ENCODE assay signal across 10 mouse cellular contexts in genomic region chr2:26544265-26544664, GRCm38 (mm10). TPM values are rescaled to one million over a fixed set of nuclear protein-coding genes. Genes with fewer than 3 reads are reported as not detected.
DNase-seq lines count a peak whose midpoint lies in the region; ATAC-seq and TF ChIP-seq lines count a peak whose summit lies in the region.
"Had no signal": no experiment of that assay in that cellular context is flagged by ENCODE, and none has a peak within 500 bp of the region (broad histone marks: within the 10 kb centered on the region; RNA-seq: fewer than 3 reads in every experiment).

No protein-coding gene starts in this region.

- H3K9ac ChIP-seq in lung, postnatal 0 days (replicated peaks; ENCODE audit: low read depth), result no peak overlapping the region

- H3K27me3 ChIP-seq in lung, postnatal 0 days (replicated peaks; ENCODE audit: insufficient read depth, low read length), result no peaks in the 10 kb centered on the region

- DNase-seq in lung, adult 18-20 months, result peak; percentile 48 to 53
- DNase-seq in lung, postnatal 25 days (ENCODE audit: low spot score), result no peak
- DNase-seq in adrenal gland, postnatal 36 days, result peak; percentile 65 to 73
- DNase-seq in kidney, adult 18-20 months, result peak; percentile 57
- DNase-seq in lung, postnatal 0 days (ENCODE audit: low spot score), result peak; percentile 52
- DNase-seq in left cerebral cortex, postnatal 25 days (ENCODE audit: low spot score in 2 of 2), result no peak
- no peak for DNase-seq in urinary bladder, adult 2 months (ENCODE audit: low spot score)

- H3K4me2 ChIP-seq in lung, postnatal 0 days (replicated peaks; ENCODE audit: low read depth, low read length), result no peak overlapping the region

- no peaks in the 10 kb centered on the region for H3K9me3 ChIP-seq in lung, postnatal 0 days (ENCODE audit: low read length)

- peak; percentile 14; the same call in 1 of the 2 replicates for TF ChIP-seq CTCF in lung, postnatal 0 days (IDR thresholded peaks at IDR 0.05)

- peaks cover 2% of the 10 kb centered on the region for H3K4me1 ChIP-seq in lung, postnatal 0 days (ENCODE audit: insufficient read depth, low read depth, low read length)

- ATAC-seq in lung, postnatal 0 days, result peak; percentile 59

- no peaks in the 10 kb centered on the region for H3K36me3 ChIP-seq in lung, postnatal 0 days (ENCODE audit: insufficient read depth, low read length)

- 29% methylated on average over 3 of the region's 3 CpGs for WGBS in lung, postnatal 0 days

- no peak overlapping the region for H3K4me3 ChIP-seq in lung, postnatal 0 days (ENCODE audit: low read depth, low read length)
- H3K4me3 ChIP-seq: layer of hippocampus, adult 2 months had no signal

- intact Hi-C loops in left cerebral cortex, postnatal 25 days (cut with DNase I), result no loop called here

- peak overlapping the region; percentile 51; the same call in 1 of the 2 replicates for H3K27ac ChIP-seq in lung, postnatal 0 days (ENCODE audit: low read length)
- H3K27ac ChIP-seq: layer of hippocampus, adult 2 months; macrophage had no signal

- no peak for TF ChIP-seq EP300 in lung, postnatal 0 days (IDR thresholded peaks at IDR 0.05)

RNA-seq across cellular contexts. Expression of gene Notch1, which starts 27.8 kb away (rescaled TPM):
- 10 to 100 TPM; 17.5 to 25.5 TPM for total RNA-seq in adrenal gland, postnatal 36 days (2021)
- polyA plus RNA-seq in lung, postnatal 0 days (2015; fragmentation: Nextera tagmentation; extraction: Ambion mirVana), result 11.8 and 14.7 TPM in 2 replicates
- total RNA-seq in left cerebral cortex, postnatal 25 days (2021), result 10 to 100 TPM; 17.4 to 28.9 TPM
- 21.4 and 33.4 TPM in 2 replicates for polyA plus RNA-seq in urinary bladder, adult 2 months (2012; rRNA removed)

RNA-seq across cellular contexts. Expression of gene Egfl7, which starts 35.5 kb away (rescaled TPM):
- 100 to 1,000 TPM in 1 of 2 experiments, 10 to 100 TPM in 1; 86.2 to 127 TPM for total RNA-seq in adrenal gland, postnatal 36 days (2021)
- 412 and 467 TPM in 2 replicates for polyA plus RNA-seq in lung, postnatal 0 days (2015; fragmentation: Nextera tagmentation; extraction: Ambion mirVana)
- 10 to 100 TPM; 68.0 to 81.4 TPM for total RNA-seq in left cerebral cortex, postnatal 25 days (2021)
- polyA plus RNA-seq in urinary bladder, adult 2 months (2012; rRNA removed), result 155 and 208 TPM in 2 replicates

RNA-seq across cellular contexts. Expression of gene Gm20532, which starts 42.2 kb away (rescaled TPM):
- not detected for total RNA-seq in adrenal gland, postnatal 36 days (2021)
- polyA plus RNA-seq in lung, postnatal 0 days (2015; fragmentation: Nextera tagmentation; extraction: Ambion mirVana), result not detected in 2 replicates
- not detected for total RNA-seq in left cerebral cortex, postnatal 25 days (2021)
- polyA plus RNA-seq in urinary bladder, adult 2 months (2012; rRNA removed), result not detected in 2 replicates
- total RNA-seq: layer of hippocampus, adult 2 months had no signal
- polyA plus RNA-seq: neural tube, embryonic 14.5 days had no signal

RNA-seq across cellular contexts. Expression of gene Agpat2, which starts 60.0 kb away (rescaled TPM):
- total RNA-seq in adrenal gland, postnatal 36 days (2021), result 100 to 1,000 TPM; 301 to 364 TPM
- polyA plus RNA-seq in lung, postnatal 0 days (2015; fragmentation: Nextera tagmentation; extraction: Ambion mirVana), result 59.5 and 72.8 TPM in 2 replicates
- total RNA-seq in left cerebral cortex, postnatal 25 days (2021), result 1 to 10 TPM in 1 of 2 experiments, under 1 TPM in 1; 0.85 to 1.2 TPM
- polyA plus RNA-seq in urinary bladder, adult 2 months (2012; rRNA removed), result 48.3 and 63.6 TPM in 2 replicates

Comparison
In these comparisons a context has a peak if more than half of its experiments do, and no peak if none do; other contexts are left out.
1. DNase-seq: peak in lung, adult 18-20 months (2 of 2), adrenal gland, postnatal 36 days (2 of 2), kidney, adult 18-20 months (single experiment) and lung, postnatal 0 days (single experiment); none in lung, postnatal 25 days (single experiment), left cerebral cortex, postnatal 25 days (0 of 2) and urinary bladder, adult 2 months (single experiment).